Mouse (Mus musculus): ENCODE measurements around the gene Cpsf4l.

The Cpsf4l gene

DNA sequence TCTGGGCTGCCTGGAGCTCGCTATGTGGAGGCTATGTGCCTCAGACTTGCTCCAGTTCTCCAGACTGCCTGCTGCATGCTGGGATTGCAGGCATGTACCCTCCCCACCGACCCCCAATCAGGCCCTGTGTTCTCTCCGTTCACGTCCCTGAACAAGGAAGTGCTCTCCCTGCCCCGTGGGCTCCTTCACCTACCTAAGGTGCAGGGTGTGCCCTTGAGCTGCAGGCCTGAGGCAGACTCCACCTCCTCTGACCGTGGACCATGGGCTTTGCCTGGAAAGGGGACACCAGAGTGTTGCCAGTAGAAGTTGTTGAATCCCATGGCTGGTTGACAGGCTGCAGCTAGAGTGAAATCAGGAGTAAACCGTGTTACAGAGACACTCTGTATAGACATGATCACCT, 10.2 kb downstream of the Cpsf4l start:
- WGBS: 92% methylated on average over 7 of the region's 7 CpGs

DNA sequence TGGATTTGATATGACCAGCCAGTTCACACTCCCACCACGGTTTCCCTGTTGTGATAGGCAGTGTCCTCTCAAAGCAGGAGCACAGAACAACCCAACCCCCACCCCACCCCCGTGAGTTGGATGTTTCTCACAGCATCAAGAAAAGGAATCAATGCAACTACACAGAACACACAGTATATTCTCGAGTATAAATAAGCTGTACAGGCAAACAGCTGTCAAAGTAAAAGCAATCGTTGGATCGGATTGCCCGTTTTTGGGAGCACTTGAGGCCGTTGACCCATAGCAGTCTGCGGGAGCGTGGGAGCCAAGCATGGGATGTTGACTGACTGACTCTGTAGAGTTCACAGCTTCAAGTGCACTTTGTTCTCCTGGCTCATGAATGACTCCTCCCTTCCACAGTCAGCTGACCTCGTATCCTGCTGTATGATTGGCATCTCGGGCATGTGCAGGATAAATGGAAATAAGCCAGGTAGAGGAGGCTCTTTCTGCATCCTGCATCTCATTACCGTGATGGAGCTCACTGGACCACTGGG, 11.7 kb downstream of the Cpsf4l start:
- WGBS: 60% methylated on average over 12 of the region's 12 CpGs

DNA sequence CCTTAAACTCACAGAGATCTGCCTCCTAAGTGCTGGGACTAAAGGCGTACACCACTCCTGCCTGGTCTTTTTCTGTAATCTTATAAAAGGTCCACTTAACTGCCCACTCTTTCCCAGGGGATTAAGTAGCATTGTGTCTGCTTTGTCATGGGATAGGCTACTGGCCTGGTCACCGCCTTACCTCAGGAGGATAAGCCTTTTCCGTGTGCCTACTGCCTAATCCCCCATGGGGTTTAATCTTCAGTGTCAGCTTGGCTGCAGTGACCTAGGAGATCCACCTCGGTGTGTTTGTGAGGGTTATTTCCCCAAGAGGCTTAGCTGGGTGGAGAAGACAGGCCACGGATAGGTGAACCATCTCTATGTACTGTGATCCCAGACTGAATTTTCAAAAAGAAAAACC, 12.2 kb downstream of the Cpsf4l start:
- 76% methylated on average over 5 of the region's 5 CpGs for WGBS

DNA sequence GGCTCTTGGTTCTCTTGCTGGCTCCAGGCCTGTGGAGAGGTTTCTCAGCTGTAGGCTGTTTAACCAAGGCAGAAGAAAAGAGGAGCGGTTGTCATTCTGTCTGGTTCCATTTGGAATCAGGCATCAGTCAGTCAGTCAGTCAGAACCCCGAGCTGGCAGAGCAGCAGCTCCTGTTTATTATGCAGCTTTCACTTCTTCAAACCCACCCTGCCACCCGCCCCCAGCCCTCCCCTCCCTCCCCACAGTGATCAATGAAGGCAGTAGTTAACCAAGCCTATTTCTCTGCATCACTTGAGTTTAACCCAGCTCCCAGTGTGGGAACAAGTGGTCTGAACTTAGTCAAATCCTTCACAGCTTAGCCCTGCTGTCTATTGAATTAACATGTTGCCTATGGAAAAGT, 18.0 kb downstream of the Cpsf4l start:
- WGBS: 51% methylated on average over 3 of the region's 3 CpGs

DNA sequence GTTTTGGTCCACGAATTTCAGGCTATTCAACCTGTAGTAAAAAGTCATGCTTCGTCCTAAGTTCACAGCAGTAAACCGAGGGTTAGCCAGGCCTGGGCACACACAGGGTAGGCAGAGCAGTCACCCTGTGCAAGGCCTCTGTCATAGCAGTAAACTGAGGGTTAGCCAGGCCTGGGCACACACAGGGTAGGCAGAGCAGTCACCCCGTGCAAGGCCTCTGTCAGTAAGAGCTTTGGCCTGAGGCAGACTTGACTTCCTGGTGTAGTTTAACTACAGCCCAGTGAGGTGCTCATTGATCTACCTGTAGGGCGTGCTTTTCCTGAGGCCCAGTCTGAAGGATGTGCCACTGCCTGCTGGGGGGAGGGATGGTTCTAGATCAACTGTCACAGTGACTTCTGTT, 18.5 kb downstream of the Cpsf4l start:
- 87% methylated on average over 5 of the region's 5 CpGs for WGBS

DNA sequence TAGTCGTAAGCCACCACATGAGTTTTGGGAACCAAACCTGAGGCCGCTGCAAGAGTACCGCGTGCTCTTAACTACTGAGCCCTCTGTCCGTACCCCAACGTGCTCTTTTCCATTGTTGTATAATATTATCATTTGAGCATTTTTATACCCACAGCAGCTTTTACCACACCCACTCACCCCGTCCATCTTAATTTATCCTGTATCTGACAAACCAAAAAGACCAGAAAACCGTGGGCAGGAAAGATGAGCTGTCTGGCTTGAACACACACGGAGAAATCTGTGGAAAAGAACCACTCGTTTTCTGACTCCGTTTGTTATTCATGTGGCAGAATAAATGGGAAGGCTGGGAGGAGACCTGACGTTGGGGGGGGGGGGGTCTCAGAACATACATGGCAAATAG, 19.3 kb downstream of the Cpsf4l start:
- WGBS: 53% methylated on average over 12 of the region's 12 CpGs

DNA sequence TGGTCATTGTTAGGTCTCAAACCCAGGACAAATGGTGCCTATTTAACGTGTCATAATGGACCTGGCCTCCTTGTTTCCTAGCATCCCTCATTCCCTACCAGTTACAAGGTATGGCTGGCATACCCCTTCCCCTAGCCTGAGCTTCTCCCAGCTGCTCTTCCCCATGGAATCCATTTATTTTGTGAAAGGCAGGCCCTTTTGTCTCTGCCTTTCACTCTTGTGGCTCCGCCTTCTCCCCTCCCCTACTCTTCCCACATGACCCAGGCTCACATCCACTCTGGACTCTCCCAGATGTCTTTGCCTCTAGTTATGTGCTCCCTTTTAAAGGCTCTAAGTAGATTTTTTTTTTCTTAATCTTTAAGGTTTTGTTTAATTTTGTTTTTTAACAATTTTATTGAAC, 22.8 kb downstream of the Cpsf4l start:
- WGBS: 62% methylated on average over 2 of the region's 2 CpGs

DNA sequence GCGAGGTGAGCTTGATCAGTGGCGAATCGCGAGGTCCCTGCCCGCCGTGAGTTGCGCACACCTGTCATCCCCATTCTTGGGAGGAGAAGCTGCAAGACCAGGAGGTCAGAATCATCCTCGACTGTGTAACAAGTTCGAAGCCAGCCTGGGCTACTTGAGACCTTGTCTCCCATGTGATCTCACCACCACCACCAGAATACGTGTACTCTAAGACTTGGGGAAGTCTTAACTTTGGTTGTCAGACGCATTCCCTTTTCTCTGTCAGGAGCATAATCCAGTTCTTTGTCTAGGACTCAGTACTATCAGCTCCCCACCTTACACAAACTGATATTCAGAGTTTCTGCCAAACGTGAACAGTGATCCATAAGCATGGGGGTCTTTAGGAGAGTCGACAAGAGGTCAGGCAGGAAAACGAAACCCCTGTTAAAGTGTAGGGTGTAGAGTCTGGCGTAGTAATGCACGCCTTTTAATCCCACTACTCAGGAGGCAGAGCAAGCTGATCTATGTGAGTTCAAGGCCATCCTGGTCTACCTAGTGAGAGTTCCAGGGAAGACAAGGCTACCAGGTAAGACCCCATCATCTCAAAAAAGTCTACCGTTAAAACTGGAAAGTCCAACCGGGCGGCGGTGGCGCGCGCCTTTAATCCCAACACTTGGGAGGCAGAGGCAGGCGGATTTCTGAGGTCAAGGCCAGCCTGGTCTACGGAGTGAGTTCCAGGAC, 24.9 kb downstream of the Cpsf4l start:
- 41% methylated on average over 25 of the region's 25 CpGs for WGBS

DNA sequence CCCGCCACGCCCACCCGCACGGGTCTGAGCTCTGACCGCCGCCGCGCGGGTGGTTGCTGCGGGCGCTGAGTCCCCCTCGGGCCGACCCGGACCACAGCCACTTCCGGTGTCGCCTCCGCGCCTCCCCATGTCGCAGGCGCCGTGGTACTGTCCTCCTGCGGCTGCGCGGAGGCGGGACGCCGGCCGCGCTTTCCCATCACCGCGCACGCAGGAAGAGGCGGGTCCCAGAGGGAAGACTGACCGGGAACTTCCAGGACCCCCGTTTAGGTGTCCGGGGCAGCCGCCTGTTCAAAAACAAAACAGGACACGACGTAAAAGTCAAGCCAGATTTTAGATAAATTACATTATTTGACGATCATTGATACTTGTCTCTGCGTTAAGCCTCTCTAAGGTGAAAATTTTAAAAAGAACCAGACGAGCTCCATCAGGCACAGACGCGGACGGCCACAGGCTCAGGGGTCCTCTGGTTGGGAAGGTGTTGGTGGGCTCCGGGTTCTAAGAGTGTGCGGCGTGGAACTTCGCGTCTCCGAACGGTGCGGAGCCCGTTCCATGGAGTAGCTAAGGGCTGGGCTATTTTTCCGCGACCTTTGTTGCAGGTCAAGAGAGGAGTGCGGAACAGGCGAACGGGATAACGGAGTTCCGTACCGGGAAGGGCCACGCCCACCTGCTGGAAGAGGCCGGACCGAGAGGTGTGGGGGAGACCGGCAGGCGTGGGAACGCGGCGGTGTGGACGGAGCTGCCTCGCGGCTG, 25.7 kb downstream of the Cpsf4l start, which contains the start of the genes Fam104a and D11Wsu47e:
TSS of gene Fam104a (minus strand) at position 199 of the 750 bp plus-strand sequence.
TSS of gene D11Wsu47e (plus strand) at position 456 of the 750 bp plus-strand sequence.
- under 1% methylated on average over 73 of the region's 73 CpGs for WGBS

DNA sequence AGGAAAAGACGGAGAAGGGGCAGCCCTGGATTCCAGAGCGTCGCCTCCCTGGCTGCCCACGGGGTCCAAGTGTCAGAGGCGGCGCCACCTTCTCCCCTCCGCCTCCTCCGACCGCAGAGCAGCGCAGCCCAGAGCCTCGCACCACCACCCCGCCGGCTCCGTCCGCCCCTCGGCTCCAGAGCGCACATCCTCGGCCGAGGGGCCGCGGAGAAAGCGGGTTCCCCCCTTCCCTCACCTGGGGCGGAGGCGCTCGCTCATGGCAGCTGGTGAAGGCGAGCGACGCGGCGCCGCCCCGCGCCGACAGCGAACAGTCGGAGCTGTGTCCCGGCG, 26.2 kb downstream of the Cpsf4l start:
- under 1% methylated on average over 38 of the region's 38 CpGs for WGBS

DNA sequence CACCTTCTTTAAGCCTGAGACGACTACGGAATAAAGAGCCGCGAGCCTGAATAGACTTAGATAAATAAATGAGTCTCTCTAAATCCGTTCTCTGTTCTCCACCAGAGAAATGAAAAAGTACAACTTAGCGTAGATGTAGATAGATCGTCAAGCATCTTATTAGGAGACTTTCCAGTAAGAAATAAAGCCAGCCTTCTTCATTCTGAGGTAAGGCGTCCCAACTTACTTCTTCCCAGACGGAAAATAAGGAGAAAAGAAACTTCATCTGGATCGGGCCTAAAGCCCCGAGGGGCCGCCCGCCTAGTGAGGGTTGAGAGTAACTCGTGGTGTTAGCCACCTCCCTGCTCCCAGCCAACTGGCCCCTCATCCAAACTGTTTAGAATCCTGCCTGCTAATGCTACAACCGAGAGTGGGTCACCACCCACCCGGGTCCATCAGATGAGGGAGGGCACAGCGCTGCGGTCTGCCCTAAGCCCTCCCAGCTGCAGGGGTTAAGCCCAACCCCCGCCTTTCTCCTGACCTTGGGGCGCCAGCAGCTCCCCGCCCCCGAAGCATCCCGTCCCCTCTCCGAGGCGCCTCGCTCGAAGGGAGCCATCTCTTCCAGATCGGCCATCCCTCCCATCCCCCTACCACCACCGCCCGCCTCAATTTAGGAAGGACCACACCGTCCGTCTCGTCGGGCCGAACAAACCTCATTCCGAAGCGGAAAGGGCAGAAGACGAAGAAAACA, 26.8 kb downstream of the Cpsf4l start:
- WGBS: under 1% methylated on average over 38 of the region's 38 CpGs

DNA sequence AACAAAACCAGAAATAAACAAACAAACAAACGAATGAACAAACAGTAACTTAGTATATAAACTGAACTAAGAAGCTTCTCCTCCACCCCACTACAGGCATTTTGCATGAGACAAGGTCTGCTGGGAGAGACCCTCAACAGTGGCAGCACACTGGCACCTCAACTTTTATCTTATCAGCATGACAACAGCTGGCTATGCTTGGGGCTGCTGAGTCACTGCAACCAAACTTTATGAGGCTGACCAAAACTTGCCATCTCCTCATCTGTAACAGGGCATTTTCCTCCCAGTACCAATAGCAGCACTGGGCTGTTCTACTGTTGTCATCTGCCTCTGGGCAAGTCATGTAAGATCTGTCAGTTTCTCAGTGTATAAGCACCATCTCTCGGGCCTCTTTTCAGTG, 28.9 kb downstream of the Cpsf4l start:
- 85% methylated on average over 2 of the region's 2 CpGs for WGBS

DNA sequence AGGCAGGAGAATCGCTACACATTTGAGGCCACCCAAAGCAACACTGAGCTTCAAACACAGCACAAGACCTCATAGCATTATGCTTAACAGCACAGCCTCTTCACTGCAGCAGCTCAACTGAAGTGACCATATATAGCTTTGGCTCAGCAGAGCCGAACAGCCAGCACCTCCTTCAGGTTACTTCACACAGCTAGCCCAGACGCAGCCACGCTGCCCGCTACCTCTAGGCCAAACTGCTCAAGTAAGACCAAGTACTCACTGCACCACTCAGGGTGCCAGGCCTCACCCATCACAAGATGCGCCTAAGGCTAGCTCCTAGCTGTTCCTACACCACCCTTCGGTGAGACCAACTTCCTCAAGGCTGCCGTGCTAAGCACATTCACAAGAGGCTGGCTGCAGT, 31.4 kb downstream of the Cpsf4l start:
- WGBS: 56% methylated on average over 8 of the region's 8 CpGs

DNA sequence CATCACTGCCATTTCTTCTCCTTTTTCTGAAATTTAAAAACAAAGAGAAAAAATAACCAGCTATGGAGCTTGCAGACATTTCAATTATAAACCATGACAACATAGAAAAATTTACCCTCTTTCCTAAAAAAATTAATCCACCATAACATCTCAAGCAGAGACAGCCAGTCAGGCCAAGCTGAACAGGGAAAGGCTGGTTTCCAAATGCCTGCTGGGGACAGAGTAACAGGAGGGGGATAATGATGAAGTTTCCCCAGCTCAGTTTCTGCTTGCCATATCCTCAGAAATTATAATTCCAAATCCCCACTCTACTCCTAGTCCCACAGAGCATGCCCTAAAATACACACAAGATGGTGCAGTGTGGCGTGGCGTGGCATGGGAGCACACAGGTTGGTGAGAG, 32.4 kb downstream of the Cpsf4l start:
- 90% methylated on average over 2 of the region's 2 CpGs for WGBS

DNA sequence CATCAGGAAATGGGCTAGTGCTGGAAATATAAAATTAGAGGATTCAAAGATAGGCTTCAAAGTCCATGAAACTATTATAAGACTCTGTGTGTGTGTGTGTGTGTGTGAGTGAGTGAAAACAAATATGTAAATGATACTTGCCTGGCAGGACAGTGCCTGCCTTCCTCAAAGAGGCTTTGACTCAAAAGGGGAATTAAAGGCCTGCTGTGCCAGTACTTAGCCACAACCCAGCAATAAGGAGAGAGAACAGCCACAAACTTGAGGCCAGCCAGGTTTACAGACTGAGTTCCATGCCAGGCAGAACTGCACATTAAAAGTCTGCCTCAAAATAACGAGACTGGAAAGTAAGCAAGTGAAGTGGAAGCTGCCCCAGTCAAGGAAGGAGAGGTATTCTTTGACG, 33.0 kb downstream of the Cpsf4l start:
- WGBS: 40% methylated on average over 2 of the region's 2 CpGs

DNA sequence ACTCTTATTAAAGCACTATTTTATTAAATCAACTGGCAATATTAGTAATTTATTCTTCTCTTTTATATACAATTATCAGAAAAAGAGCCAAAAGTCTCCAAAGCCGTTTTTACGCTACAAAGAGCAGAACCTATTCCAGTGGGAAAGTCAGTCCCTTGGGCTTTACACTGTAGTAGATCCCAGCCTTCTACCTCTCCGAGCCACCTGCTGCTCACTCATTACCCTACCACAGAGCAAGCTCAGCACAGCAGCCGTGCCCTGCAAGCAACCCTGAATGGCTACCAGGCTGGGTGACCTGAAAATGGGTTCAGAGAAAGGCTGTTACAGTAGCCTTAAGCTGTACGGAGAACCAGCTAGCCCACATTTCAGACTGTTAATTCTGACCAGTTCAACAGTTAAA, 35.2 kb downstream of the Cpsf4l start:
- WGBS: 88% methylated on average over 5 of the region's 5 CpGs

DNA sequence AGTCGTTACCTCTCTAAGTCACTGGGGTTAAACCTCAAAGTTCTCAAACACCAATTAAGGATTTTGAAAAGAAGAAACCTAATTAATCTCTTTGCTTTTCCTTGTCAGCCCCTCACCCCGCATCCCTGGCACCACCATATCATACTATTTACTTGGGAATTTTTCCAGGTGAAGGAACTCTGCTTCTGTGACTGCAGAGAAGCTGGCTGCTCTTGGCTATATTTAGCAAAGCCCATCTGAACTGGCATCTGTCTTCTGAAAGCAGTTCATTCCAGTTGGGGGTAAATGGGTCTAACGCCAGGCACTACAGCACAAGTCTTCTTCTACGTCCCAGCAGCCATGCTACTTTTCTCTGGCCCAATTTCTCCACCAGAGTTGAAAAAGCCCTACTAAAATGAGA, 36.2 kb downstream of the Cpsf4l start:
- 42% methylated on average over 4 of the region's 4 CpGs for WGBS

DNA sequence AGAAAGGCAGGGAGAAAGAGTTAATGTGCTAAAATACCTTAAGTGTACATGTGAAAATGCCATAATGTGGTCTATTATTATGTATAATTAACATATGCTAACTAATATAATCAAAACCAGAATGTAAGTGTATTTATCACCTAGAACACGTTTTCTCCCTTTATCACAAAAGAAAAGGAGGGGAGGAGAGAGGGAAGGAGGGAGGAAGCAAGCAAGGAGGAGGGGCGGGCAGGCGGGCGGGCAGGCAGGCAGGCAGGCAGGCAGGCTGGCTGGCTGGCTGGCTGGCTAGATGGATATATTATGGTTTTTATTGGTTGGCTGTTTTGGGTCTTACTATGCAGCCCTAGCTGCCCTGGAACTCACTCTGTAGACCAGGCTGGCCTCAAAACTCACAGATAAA, 40.1 kb downstream of the Cpsf4l start:
- 75% methylated on average over 4 of the region's 4 CpGs for WGBS

DNA sequence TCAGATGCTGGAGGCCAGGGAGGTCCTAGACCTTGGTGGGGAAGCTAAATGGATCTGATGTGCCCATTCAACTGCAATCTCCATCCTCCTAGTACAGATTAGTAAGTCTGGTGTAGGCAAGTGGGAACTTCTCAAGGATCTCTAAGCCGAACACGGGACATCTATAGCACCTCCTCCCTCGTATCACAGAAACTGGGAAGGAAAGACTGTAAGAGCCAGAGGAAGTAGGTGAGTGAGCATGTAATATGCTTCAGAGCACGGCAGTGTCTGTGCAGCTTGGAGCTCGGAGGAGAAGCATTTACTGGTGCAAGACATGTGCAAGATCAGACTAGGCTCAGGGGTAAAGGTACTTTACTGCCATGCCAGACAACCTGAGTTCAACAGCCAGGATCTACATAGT, 41.0 kb downstream of the Cpsf4l start:
- WGBS: 58% methylated on average over 5 of the region's 5 CpGs

DNA sequence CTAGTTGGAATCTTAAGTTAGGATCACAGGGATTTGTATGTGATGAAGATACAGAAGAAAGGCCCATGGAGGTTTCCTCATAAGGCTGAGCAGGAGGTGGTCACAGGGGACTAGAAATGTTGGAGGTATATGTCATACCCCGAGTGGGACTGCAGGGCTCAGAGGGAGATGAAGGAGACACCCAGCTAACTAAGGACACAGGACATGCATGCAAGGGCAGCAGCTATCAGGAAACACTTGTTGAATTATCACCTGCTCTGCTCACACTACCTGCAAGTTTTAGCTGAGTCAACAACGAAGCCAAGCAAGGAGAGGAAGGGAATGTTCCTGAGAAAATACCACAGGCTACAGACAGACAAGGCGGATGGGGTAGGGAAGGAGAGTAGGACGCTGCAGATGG, 42.1 kb downstream of the Cpsf4l start:
- WGBS: 81% methylated on average over 4 of the region's 4 CpGs

DNA sequence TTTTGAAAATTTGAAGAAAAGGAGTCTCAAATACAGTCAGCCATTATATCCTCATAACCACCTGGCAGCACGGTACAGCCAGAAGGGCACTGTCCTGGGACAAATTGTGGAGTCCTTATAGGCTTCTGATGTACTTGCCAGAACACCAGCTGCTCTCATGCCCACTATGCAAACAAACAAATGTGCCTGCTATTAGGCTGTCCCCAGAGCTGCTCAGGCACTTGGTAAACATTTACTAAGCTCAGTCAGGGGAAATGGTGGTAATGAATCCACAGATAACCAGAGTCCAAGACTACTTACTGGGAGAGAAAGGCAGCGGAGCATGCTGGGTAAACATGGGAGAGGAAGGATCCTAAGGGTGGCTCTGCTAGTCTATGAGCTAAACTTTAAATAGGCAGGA, 42.7 kb downstream of the Cpsf4l start:
- 52% methylated on average over 2 of the region's 2 CpGs for WGBS

DNA sequence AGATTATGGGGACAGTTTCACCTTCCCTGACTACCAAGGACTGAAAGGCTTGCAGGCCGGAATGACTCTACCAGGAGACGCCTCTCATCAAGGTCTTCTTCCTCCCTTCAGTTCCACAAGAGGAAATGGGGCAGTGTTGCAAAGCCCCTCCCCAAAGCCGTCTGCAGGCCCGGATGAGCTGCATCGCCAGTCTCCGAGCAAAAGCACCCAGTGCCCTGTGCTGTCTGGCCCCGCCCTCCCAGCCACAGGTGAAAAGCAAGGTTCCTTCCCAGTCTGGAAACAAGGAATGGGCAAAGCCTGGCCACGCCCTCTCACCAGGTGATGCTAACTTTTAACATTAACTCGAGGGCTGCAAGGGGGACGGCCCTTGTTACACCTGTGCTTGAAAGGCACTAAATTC, 43.2 kb downstream of the Cpsf4l start:
- WGBS: 66% methylated on average over 10 of the region's 10 CpGs

DNA sequence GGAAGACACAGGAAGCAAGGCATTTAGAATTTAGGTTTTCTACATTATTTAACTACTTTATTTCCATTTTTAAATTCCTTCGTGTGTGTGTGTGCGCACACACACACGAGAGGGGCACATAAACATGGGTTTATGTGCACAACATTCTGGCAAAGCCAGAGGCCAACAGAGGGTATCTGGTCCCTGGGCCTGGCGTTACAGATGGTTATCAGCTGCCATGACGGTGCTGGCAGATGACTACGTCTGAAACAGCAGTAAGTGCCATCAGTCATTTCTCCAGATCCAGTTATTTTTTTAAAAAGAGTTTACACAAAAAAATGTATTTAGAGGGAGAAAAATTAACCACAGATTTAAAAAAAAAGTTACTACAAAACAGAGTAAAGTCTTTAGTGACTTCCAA, 43.6 kb downstream of the Cpsf4l start:
- 72% methylated on average over 6 of the region's 6 CpGs for WGBS
